Mouse (Mus musculus) limb, embryonic 12.5 days (tissue): ENCODE results near the gene Rtn4rl1. TPM values are rescaled to one million over a fixed set of nuclear protein-coding genes. Genes with fewer than 3 reads are reported as not detected.

ENCODE experiments used
- ATAC-seq: fragments of 200-750 bp; cut with Nextera tagmentation; 2 replicates; pipeline ENCODE4 v1.8.0; 2017; ENCODE audit warnings: low read depth, moderate TSS enrichment; ENCODE audit not compliant: insufficient number of reproducible peaks, insufficient read depth, low FRiP score, low TSS enrichment
- H3K27ac ChIP-seq: fragments of 300-500 bp; sonication (generic); 2 replicates; pipeline ENCODE4 v1.5.1; 2016; ENCODE audit warnings: mild to moderate bottlenecking, moderate library complexity
- H3K27me3 ChIP-seq: fragments of 300-500 bp; sonication (generic); 2 replicates; pipeline ENCODE4 v1.6.1; 2016; ENCODE audit warnings: mild to moderate bottlenecking, moderate library complexity
- H3K36me3 ChIP-seq: fragments of 300-500 bp; sonication (generic); 2 replicates; pipeline ENCODE4 v1.6.1; 2016; ENCODE audit warnings: mild to moderate bottlenecking, moderate library complexity
- H3K4me1 ChIP-seq: fragments of 300-500 bp; sonication (generic); replicated peaks from 2 replicates; pipeline ENCODE4 v1.6.1; 2016
- H3K4me2 ChIP-seq: fragments of 300-500 bp; sonication (generic); 2 replicates; pipeline ENCODE4 v1.6.1; 2016; ENCODE audit warnings: mild to moderate bottlenecking, moderate library complexity
- H3K4me3 ChIP-seq: fragments of 300-500 bp; sonication (generic); replicated peaks from 2 replicates; pipeline ENCODE4 v1.5.1; 2016; ENCODE audit warnings: mild to moderate bottlenecking
- H3K9ac ChIP-seq: fragments of 300-500 bp; sonication (generic); replicated peaks from 2 replicates; pipeline ENCODE4 v1.6.1; 2016; ENCODE audit warnings: mild to moderate bottlenecking, moderate library complexity
- H3K9me3 ChIP-seq: fragments of 300-500 bp; sonication (generic); 2 replicates; pipeline ENCODE4 v1.6.1; 2016; ENCODE audit warnings: mild to moderate bottlenecking, moderate library complexity
- WGBS: fragments of 180-500 bp; shearing (Covaris S2); methylation state at CpG from one replicate; pipeline ENCODE4 v1.1.7; 2016; 5-methylcytosine and 5-hydroxymethylcytosine counted together
- polyA plus RNA-seq: library from polyadenylated mRNA; unstranded; fragments of >200 nt; fragmentation: Nextera tagmentation; extraction: Ambion mirVana; gene quantifications from 2 replicates; pipeline ENCODE4 v1.2.1, GENCODE M21; 2016

Gene Rtn4rl1
- polyA plus RNA-seq, 1 experiment from 2014 or later: 1.5 TPM

- 86% methylated on average over 5 of the region's 5 CpGs for WGBS
- Histone ChIP-seq H3K4me2 (no peak overlapping the region), H3K27ac (no peak overlapping the region), H3K9ac (no peak overlapping the region), H3K4me3 (no peak overlapping the region), H3K36me3 (no peaks in the 10 kb centered on the region), H3K4me1 (peaks cover 27% of the 10 kb centered on the region), H3K9me3 (no peaks in the 10 kb centered on the region), H3K27me3 (peaks cover 4% of the 10 kb centered on the region; the same call in 1 of the 2 replicates)
- ATAC-seq: no peak
Observed at GRCm38 (mm10) chr11:75268492-75268891, 74.9 kb downstream of the Rtn4rl1 start.

- Histone ChIP-seq H3K9ac (no peak overlapping the region), H3K4me2 (no peak overlapping the region), H3K27me3 (peaks cover 8% of the 10 kb centered on the region; the same call in 1 of the 2 replicates), H3K36me3 (no peaks in the 10 kb centered on the region), H3K4me1 (peaks cover 24% of the 10 kb centered on the region), H3K27ac (no peak overlapping the region), H3K4me3 (no peak overlapping the region), H3K9me3 (no peaks in the 10 kb centered on the region)
- no peak for ATAC-seq
- WGBS: 80% methylated on average over 4 of the region's 4 CpGs
Observed at GRCm38 (mm10) chr11:75269213-75269612, 75.6 kb downstream of the Rtn4rl1 start.

GRCm38 (mm10) chr11:75270276-75270984 is 76.8 kb downstream of the Rtn4rl1 start:
- Histone ChIP-seq H3K36me3 (no peaks in the 10 kb centered on the region), H3K9me3 (no peaks in the 10 kb centered on the region), H3K4me3 (no peak overlapping the region), H3K4me2 (no peak overlapping the region), H3K27me3 (peaks cover 4% of the 10 kb centered on the region; the same call in 1 of the 2 replicates), H3K4me1 (peaks cover 28% of the 10 kb centered on the region), H3K9ac (no peak overlapping the region), H3K27ac (no peak overlapping the region)
- WGBS: 75% methylated on average over 8 of the region's 8 CpGs
- no peak for ATAC-seq

GRCm38 (mm10) chr11:75270985-75271434 is 77.4 kb downstream of the Rtn4rl1 start:
- Histone ChIP-seq H3K27ac (no peak overlapping the region), H3K9ac (no peak overlapping the region), H3K36me3 (no peaks in the 10 kb centered on the region), H3K4me1 (peaks cover 27% of the 10 kb centered on the region), H3K4me2 (no peak overlapping the region), H3K27me3 (peaks cover 4% of the 10 kb centered on the region; the same call in 1 of the 2 replicates), H3K4me3 (no peak overlapping the region), H3K9me3 (no peaks in the 10 kb centered on the region)
- whole genome bisulfite sequencing: 64% methylated on average over 7 of the region's 7 CpGs
- ATAC-seq: no peak

GRCm38 (mm10) chr11:75273466-75273865 is 79.9 kb downstream of the Rtn4rl1 start:
- Histone ChIP-seq H3K27me3 (peaks cover 4% of the 10 kb centered on the region; the same call in 1 of the 2 replicates), H3K9ac (peak overlapping the region; percentile 40; the same call in 1 of the 2 replicates), H3K27ac (peak overlapping the region; percentile 50), H3K4me3 (no peak overlapping the region), H3K9me3 (no peaks in the 10 kb centered on the region), H3K36me3 (no peaks in the 10 kb centered on the region), H3K4me2 (0 out of 2 replicates have a peak overlapping the region, but pooled peaks have one; percentile 19), H3K4me1 (peaks cover 27% of the 10 kb centered on the region)
- WGBS: 21% methylated on average over 8 of the region's 8 CpGs
- ATAC-seq: no peak

GRCm38 (mm10) chr11:75275035-75275434 is 81.5 kb downstream of the Rtn4rl1 start:
- H3K4me3 ChIP-seq: no peak overlapping the region
- H3K4me1 ChIP-seq: peaks cover 38% of the 10 kb centered on the region
- H3K27me3 ChIP-seq: peaks cover 4% of the 10 kb centered on the region; the same call in 1 of the 2 replicates
- H3K27ac ChIP-seq: peak overlapping the region; percentile 59; the same call in 1 of the 2 replicates
- peak overlapping the region; percentile 11 for H3K4me2 ChIP-seq
- H3K9ac ChIP-seq: no peak overlapping the region
- no peaks in the 10 kb centered on the region for H3K36me3 ChIP-seq
- ATAC-seq: peak; percentile 64; the same call in 1 of the 2 replicates
- H3K9me3 ChIP-seq: no peaks in the 10 kb centered on the region
- WGBS: 13% methylated on average over 6 of the region's 6 CpGs

GRCm38 (mm10) chr11:75278115-75278514 is 84.5 kb downstream of the Rtn4rl1 start:
- Histone ChIP-seq H3K4me2 (no peak overlapping the region), H3K9me3 (no peaks in the 10 kb centered on the region), H3K27me3 (peaks cover 33% of the 10 kb centered on the region), H3K4me1 (peaks cover 66% of the 10 kb centered on the region), H3K4me3 (no peak overlapping the region), H3K27ac (no peak overlapping the region), H3K36me3 (no peaks in the 10 kb centered on the region), H3K9ac (no peak overlapping the region)
- ATAC-seq: no peak
- 65% methylated on average over 7 of the region's 7 CpGs for WGBS

- peak overlapping the region; percentile 24 for H3K4me3 ChIP-seq
- H3K27me3 ChIP-seq: peaks cover 36% of the 10 kb centered on the region
- H3K4me1 ChIP-seq: peaks cover 59% of the 10 kb centered on the region
- no peaks in the 10 kb centered on the region for H3K9me3 ChIP-seq
- peak overlapping the region; percentile 50 for H3K4me2 ChIP-seq
- H3K9ac ChIP-seq: no peak overlapping the region
- H3K27ac ChIP-seq: no peak overlapping the region
- H3K36me3 ChIP-seq: no peaks in the 10 kb centered on the region
- WGBS: 20% methylated on average over 4 of the region's 4 CpGs
- no peak for ATAC-seq
Observed at GRCm38 (mm10) chr11:75279013-75279341, 85.4 kb downstream of the Rtn4rl1 start.

GRCm38 (mm10) chr11:75279342-75280065 is 85.9 kb downstream of the Rtn4rl1 start:
- Histone ChIP-seq H3K4me2 (peak overlapping the region; percentile 50), H3K9me3 (no peaks in the 10 kb centered on the region), H3K4me3 (peak overlapping the region; percentile 24), H3K9ac (no peak overlapping the region), H3K4me1 (peaks cover 55% of the 10 kb centered on the region), H3K27ac (0 out of 2 replicates have a peak overlapping the region, but pooled peaks have one; percentile 14), H3K27me3 (peaks cover 36% of the 10 kb centered on the region), H3K36me3 (no peaks in the 10 kb centered on the region)
- no peak for ATAC-seq
- 6% methylated on average over 16 of the region's 16 CpGs for WGBS

GRCm38 (mm10) chr11:75280066-75280410 is 86.5 kb downstream of the Rtn4rl1 start:
- no peak overlapping the region for H3K4me3 ChIP-seq
- no peaks in the 10 kb centered on the region for H3K36me3 ChIP-seq
- 57% methylated on average over 5 of the region's 5 CpGs for WGBS
- 0 out of 2 replicates have a peak overlapping the region, but pooled peaks have one; percentile 14 for H3K27ac ChIP-seq
- ATAC-seq: no peak
- H3K27me3 ChIP-seq: peaks cover 36% of the 10 kb centered on the region
- peak overlapping the region; percentile 50 for H3K4me2 ChIP-seq
- H3K9ac ChIP-seq: no peak overlapping the region
- peaks cover 49% of the 10 kb centered on the region for H3K4me1 ChIP-seq
- no peaks in the 10 kb centered on the region for H3K9me3 ChIP-seq

GRCm38 (mm10) chr11:75280435-75281001 is 86.9 kb downstream of the Rtn4rl1 start:
- peaks cover 36% of the 10 kb centered on the region for H3K27me3 ChIP-seq
- no peaks in the 10 kb centered on the region for H3K36me3 ChIP-seq
- no peak overlapping the region for H3K9ac ChIP-seq
- no peak for ATAC-seq
- 34% methylated on average over 5 of the region's 5 CpGs for WGBS
- H3K9me3 ChIP-seq: no peaks in the 10 kb centered on the region
- no peak overlapping the region for H3K4me3 ChIP-seq
- peaks cover 45% of the 10 kb centered on the region for H3K4me1 ChIP-seq
- H3K4me2 ChIP-seq: no peak overlapping the region
- H3K27ac ChIP-seq: no peak overlapping the region
